Mouse (Mus musculus) thymus, postnatal 25 days (tissue): ENCODE measurements around the gene Gucy2d.

Experiments
- DNase-seq: peaks from one replicate; pipeline ENCODE4 v3.0.0; 2022

The Gucy2d gene

DNA sequence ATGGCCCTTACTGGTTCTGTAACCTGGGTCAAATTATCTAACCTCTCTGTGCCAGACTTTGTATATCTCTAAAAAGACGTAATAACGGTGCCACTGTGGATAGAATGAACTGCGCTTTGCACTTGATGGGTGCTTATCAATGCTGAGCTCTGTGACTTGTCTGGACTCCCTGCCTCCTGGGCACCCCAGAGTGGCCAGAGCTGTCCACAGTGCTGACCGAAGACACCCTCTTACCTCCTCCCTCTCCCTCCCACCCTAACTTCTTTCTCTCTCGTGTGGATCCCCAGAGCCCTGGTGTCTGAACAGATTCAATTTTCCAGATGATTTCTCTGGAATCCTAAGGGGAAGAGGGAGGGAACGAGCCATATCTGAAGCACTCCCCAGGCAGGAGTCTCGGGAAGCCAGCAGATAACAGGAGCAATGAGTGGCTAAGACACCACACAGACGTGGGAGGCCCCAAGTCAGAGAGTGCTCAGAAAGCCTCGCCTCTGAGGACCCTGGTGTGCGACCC, at the start of gene Gucy2d:
Gucy2d (plus strand) TSS at position 461 of the 511 bp plus-strand sequence.
- DNase-seq: no peak

DNA sequence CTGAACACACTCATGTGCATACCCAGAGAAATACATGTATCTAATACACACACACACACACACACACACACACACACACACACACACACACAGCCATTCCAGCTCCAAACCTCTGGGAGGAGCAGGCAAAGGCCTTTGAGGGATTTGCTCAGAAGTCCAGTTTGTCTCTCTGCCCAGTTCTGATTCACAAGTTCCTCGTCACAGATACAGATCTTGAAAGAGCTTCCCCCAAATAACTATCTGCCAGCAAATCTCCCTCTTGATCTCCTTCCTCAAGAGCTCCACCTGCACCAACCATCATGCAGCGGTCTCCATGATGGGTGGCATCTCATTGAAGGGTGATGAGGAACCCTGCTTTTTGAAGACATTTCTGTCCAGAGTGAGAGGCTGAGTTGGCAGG, 49.7 kb upstream of the Gucy2d start:
- DNase-seq: no peak

DNA sequence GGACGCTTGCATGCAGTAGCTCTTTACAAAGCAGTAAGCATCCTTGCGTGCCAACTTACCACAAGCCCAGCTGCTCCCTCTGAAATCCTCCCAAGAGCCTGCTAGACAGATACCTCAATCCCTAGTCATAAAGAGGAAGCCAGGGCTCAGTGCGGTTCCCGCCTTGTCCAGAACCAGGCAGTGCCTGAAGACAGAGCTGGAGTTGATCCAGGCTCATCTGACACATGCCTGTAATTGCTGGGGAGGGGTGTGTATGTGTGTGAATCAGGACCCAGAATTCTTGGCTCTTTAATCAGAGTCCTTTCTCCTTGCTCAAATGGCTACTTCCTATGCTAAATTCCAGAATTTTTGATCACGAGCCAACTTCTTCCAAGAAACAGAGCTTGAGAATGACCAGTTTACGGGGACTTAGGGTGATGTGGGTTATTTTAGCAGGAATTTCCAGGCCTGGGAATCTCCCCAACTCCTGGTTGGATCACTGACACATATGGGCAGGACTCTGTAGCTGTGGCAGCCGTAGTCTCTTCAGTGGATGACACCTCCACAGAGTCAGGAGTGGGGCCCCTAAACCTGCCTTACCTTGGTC, 48.8 kb upstream of the Gucy2d start:
- no peak for DNase-seq

DNA sequence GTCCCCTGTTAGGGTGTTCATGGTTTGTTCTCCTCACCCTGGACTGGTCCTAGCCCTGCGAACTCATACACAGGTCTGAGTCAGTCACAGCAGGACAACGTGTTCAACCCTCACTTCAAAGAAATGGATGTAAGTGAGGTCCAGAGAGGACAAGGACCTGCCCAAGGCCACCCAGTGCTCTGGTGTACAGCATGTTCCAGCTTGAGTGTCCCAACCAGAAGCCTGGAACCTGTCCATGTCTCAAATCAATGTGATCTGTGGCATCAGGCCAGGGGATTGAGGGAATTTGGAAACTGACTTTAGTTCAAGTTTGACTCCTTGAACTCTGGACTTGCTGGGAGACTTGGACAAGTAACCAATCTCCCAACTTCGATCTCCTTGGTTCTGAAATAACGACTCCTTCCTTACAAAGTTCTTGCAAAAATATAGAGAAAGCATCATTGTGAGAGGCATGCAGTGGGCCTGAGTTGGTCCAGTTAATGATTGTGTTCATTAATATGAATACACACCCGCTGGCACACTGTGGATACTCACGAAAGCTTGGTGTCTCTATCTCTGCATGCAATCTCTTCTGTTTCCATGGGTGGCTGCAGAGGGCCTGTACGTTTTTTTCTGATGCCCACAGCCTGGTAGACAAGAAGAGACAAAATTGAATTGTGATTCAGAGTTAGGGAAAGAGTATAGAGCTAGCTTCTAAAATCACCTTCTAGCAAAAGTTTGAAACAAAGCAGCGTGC, 47.6 kb upstream of the Gucy2d start:
- DNase-seq: no peak

DNA sequence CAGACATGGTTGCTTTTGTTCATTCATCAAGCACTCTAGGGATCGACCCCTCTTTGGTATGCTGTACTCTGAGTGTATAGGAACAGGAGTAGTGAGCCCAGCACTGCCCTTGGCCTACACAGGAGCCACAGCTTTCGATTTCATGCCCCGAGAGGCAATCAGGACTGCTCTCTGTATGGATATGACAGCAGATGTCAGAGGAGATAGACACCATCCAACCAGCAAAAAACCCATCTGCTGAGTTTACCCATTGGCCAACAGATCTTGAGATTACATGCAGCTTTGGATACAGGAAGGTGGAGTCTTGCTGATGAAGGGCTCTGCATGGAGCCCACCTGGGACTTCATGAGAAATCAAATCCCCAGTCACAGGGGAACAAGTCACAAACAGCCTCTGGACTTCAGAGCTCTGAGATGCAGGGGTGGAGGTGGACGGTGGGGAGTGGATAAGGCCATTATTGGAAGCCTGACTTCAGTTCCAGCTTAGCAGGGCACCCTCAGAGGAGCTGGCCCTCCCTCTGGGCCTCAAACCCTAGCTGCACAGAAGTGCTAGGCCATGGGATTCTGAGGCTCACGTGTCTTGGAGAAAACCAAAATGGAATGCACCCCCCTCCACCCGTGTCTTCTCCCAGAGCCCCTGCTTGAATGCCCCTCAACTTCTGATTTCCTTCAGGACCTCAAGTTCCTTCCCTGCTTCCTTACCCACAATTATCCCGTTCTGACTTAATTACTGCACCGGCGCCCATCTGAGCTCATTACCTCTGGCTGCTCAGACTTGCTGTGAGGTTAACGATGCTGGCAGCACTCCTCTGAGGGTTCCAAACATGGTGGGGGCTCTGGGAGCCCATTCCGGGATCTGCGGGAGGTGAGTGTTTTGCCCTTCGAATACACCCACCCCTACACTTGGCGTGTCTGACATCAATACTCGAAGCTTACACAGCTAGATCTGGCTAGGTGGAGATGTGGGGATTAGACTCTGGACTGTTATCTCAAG, 37.3 kb upstream of the Gucy2d start:
- no peak for DNase-seq

DNA sequence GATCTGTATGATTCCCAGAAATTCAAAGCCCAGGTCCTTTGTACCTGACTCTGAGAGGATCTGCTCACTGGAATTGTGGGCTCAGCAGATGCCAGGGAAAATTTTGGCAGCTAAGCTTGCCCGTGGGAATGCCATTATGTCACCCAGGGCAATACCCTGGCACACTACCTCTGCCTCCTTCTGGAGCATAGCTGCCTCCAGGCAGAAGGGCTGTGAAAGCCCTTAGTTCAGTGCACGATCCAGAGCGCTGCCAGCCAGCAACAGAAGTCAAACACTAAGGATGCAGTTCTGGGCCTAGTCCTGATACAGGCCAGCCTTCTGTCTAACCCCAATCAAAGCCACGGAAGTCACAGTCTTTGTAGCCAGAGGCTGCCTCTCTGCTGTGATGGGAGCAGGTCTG, 36.2 kb upstream of the Gucy2d start:
- DNase-seq: no peak

DNA sequence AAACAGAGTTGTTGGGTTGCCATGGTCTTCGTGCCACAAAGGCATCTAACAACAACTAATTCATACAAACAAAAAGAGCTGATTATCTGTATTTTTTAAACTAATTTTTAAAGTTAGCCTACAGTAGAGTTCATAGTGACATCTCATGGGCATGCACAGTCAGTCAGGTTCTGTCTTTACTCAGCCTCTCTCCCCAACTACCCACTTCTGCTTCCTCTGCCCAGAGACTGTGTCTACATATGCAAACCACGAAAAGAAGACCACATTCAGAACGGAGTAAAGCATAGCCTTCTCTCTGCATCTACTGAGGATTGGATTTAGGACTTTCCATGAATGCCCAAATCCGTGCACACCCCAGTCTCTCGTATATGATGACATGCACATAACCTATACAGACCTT, 32.6 kb upstream of the Gucy2d start:
- DNase-seq: no peak

DNA sequence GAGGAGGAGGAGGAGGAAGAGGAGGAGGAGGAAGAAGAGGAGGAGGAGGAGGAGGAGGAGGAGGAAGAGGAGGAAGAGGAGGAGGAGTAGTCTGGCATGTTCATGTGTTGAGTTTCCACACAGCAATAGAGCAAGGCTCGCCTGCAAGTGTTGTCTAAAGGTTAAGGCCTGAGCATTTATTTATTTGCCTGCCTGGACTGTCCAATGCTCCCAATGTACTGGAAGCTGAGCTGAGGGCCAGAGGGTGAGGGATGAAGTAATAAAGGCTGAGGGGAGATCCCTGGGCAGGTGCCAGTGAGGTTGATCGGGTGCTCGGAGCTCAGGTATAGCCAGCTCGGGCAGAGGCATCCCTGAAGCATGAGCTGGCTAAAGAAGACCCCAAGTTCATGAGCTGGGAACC, 27.1 kb upstream of the Gucy2d start:
- DNase-seq: no peak

DNA sequence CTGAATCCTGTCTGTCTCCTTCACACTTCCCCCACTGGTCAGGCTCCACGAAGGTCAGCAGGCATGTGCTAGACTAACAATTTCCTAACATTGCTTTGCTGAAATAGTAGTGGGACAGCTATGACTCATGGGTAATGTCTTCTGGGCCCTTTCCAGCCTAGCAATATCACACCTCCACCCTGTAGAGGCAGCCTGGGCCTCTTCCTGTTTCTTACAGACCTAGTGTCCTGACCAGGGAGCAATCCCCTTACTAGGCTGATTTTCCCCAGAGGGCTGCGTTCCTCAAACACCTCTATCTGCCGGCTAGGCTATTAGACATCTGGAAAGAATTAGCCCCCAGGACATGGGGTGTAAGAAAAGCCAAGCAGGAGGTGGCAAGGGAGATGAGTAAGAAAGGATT, 24.7 kb upstream of the Gucy2d start:
- no peak for DNase-seq

DNA sequence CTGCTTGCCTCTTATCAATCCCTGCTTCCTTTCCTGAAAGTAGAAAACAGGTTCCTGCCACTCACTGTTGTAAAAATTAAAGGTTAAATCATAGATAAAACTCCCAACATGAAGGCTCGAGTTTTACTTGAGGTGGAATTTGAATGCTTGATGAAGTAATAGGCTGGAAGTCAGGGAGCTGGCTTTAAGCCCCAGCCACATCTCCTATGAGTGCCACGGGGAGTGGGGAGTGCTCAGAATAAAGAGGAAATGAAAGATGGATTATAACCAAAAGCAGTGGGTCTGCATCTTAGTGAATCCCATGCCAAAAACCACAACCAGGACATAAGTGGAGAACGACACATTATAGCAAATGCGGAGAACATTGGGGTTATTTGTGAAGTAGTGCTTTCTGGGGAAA, 24.2 kb upstream of the Gucy2d start:
- no peak for DNase-seq

DNA sequence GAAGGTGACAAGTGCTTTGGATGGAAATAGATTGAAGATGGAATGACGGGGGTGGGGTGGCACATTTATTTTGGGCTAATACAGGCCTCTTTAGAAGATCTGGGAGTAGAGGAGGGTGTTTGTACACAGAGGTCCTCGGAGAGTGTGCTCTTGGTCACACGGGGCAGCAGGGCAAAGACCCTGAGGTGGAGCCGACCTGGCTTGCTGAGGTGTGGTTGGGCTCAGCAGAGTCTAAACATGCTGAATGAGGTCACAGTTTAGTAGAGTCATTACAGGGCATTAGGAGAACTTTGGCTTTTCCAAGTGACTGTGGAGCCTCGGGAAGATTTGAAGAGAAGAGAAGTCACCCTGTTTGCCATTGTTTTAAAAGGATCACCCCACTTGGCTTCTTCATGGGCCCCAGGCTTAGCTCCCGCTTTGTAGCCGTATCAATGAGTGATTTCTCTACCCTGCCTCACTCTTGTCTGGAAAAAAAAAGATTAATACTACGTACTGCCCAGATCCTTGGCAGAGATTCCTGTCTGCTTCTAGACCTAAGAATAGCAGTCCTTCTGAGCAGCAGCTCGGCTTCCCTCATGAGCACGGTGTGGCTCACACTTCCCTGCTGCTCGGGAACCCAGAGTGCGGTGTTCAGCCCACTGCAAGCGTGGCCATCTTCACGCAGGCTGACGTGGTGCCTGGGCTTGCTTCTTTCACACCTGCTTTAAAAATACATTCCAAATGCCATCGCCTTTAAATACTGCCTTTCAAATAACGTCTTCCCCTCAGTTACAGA, 22.0 kb upstream of the Gucy2d start:
- DNase-seq: no peak

DNA sequence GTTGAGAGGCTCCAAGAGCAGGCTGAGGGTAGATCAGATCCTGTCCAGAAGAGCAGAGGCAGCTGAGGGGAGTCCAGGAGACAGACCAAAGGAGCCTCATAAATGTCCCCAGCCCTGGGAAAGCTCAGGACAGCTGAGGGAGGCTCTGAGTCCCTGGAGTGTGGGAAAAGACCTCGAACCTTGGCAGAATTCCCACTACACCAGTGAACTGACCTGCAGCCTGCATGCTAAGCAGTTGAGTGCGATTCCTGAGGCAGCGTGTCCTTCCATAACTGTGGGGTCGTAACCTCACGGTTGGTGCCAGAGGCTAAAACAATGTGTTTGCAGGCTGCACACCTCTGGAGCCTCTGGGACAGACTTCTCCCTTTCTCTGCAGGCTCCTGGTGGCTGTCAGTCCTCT, 20.9 kb upstream of the Gucy2d start:
- DNase-seq: no peak

DNA sequence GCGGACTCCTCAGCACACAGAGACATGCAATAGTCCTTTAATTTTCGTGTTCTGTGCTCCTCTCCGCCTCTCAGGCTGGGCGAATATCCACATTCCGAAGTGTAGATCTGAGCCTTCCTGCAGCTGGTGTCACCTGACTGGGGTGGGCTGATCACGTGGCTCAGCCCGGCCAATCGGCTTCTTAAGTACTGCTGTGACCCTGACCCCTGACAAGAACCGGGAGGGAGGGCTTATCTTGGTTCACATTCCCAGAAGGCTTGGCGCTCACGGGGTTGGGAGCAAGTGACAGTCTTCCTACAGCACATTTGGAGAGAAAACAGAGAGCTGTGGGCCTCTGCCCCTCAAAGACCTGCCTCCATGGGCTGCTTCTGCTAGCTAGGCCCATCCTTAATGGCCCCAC, 16.7 kb upstream of the Gucy2d start:
- DNase-seq: no peak

DNA sequence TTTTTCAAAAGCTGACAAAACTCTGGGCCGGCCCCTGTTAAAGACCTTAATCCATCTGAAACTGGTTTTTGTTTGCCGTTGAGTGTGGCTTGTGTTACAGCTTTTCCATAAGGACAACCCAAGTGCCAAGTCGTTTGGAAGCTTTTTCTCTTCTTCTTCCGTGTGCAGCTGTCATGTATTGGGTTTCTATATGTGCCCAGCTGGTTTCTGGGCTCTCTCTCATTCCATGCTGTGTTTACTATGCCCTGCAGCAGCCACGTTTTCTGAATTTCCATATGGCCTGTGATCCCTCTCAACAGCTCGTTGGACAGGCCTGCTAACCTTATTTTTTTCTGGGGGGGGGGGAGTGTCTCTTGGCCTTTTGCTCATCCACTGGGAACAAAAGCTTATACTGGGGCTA, 15.8 kb upstream of the Gucy2d start:
- DNase-seq: no peak

DNA sequence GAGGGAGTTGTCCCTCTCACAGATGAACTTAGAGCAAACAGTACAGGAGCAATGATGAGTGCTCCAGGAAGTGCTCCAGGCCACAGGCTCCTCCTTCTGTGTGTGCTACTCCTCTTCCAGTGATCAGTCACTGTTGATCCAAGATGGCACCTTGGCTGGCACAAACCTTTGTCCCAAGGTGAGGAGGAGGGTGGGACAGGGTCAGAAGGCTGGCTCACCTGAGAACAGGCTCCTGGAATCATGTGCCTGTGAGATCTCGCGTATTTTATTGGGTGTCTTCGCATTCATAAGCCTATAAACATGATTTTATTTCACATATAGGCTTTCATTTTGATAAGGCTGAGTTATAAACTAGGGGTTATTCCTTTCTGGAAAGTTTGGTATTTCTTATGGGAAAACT, 14.7 kb upstream of the Gucy2d start:
- no peak for DNase-seq

DNA sequence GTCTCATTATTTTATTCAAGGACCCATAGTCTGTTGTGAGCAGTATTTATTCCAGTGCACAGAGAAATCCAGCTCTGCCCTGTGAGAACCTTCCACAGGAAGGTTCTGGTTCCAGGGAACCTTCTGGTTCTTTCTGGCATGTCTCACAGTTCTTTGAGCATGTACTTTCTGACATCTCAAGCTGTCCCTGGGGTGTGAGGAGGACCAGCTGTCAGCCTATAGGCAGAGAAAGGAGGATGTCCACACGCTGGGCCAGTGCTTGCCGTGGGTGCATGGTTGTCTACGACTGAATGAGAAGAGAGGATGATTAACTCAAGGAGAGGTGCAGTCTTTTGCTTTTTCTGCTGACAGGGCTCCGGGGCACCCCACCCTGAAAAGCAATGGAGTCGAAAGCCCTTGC, 13.6 kb upstream of the Gucy2d start:
- no peak for DNase-seq

DNA sequence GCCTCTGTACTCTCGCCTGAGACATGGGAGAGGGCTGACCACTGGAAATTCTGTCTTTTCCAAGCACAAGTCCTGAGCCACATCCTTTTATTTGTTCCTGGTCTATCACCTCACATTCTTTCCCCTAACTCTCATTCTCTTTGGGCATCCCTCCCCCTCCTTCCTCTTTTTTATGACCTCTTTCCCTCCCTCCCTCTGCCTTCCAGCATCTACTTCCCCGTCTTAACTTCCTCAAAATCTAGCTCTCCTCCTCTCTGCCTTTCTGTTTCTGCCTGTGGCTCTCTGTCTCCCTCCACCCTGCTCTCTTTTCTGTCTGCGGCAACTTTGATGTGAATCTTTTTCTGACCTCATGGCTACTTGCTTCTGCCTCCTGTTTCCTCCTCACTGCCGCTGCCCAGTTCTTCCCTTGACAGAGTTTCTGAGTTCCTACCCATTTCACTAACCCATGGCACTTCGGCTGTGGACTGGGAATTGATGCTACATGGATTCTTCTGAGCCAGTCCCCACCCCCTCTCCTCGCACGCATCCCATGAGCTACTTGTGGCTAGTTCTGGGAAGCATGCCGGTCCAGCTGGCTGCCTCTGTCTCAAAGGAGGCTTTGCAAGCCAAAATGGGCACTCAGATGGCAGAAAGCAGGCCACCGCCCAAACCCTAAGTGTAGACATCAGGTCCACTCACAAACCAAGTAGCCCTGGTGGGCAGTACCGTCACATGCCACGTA, 12.9 kb upstream of the Gucy2d start:
- no peak for DNase-seq

DNA sequence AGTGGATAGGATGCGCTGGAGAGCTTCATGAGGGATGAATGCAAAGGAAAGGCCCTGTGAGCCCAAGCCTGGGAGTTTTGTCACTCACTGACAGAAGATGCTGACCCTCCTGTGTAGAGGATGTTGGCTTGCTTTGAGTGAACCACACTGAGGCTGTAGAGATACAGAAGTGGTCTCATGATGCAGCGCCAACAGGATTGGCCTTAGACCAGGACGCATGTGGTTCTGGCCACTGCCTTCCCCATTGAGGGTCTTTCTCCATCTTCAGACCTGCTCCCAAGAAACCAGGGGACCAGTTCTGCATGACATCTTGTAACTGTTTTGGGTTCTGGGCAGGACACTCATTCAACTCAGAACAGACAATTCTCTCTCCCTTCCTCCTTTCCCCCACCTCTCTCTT, 10.6 kb upstream of the Gucy2d start:
- DNase-seq: no peak

DNA sequence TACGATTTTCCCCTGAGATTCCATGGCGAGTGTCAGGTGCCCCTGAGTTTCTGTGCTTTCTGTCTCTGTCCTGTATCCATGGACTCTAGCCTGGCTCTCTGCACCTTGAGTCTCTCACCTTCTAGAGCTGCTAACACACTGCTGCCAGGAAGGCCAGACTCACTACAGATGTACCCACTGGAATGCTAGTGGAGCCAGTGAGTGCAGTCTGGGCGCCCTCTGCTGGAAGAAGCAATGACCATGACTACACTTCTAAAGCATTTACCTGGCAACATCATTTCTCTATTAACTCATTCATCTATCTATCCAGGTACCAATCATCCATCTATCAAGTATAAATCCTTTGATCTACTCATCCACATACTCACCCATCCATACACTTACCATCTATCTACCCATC, 9.4 kb upstream of the Gucy2d start:
- DNase-seq: peak; percentile 37

DNA sequence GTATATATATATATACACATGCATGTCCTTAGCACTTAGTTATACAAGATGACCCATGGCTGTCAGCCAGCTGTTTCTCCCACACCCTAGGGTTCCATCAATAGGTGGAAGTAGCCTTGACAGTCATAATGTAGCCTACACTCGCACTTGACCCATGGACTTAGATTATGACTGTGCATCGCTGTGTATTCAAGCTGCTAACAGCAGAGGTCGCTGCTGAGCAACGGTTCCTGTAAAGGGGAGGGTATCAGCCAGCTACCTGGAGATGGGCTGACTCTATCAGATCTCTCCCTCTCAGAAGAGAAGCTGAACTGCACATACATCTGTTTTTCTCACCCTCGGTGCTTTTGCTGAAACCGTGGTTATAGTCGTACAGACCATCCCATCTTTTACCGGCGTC, 2.6 kb upstream of the Gucy2d start:
- DNase-seq: peak; percentile 68

DNA sequence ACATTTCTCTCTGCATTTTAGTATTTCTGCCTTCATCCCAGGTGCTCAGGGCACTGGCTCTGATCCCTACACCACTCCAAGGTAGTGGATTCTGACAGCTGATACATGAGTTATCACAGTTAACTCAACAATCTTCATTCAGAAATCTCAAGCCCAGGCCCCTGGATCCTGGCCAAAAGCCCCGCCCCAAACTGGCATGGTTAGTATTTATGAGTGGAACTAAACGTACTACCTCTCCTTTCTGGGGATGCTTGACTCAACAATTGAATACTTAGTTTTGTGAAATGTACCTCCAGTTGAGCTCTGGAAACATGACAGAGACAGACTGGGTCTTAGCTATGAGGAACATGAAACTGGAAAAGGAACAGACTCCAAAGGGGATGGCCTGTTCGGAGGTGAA, 6.7 kb downstream of the Gucy2d start:
- DNase-seq: no peak
